Mouse (Mus musculus) CH12.LX (cell line): ENCODE results near the gene Slc25a19. TPM values are rescaled to one million over a fixed set of nuclear protein-coding genes. Genes with fewer than 3 reads are reported as not detected.

Source experiments
- DNase-seq: peaks from one replicate; pipeline ENCODE4 v3.0.0-alpha.2; 2013; ENCODE audit errors: extremely low read depth
- H3K27ac ChIP-seq: 2 replicates; pipeline ENCODE4 v1.5.1; 2012; ENCODE audit warnings: low read depth, mild to moderate bottlenecking, control low read depth, moderate library complexity; ENCODE audit not compliant: insufficient read depth
- H3K27me3 ChIP-seq: replicated peaks from 2 replicates; pipeline ENCODE3; 2012; ENCODE audit warnings: inconsistent platforms
- H3K36me3 ChIP-seq, 2 experiments: replicated peaks in 1 of 2; 2 replicates each; pipeline versions ENCODE3 to v1.6.1; 2012; ENCODE audit warnings: inconsistent platforms in 1 of 2, low read length in 1 of 2, mild to moderate bottlenecking in 1 of 2, mixed read lengths in 1 of 2, moderate library complexity in 1 of 2; ENCODE audit not compliant: control insufficient read depth in 1 of 2, insufficient read depth in 1 of 2
- H3K4me1 ChIP-seq, 2 experiments: 2 replicates each; pipeline ENCODE4 v1.6.1; 2012; ENCODE audit warnings: inconsistent platforms in 1 of 2, moderate library complexity in 1 of 2; ENCODE audit not compliant: insufficient read depth in 2 of 2, control insufficient read depth in 1 of 2
- H3K4me2 ChIP-seq: 2 replicates; pipeline ENCODE4 v1.6.1; 2012; ENCODE audit warnings: low read depth, mild to moderate bottlenecking, control low read depth; ENCODE audit not compliant: poor library complexity, insufficient read depth, severe bottlenecking
- H3K4me3 ChIP-seq, 3 experiments: fragments of 150-350 bp in 1 of 3; sonication (generic) in 1 of 3; replicated peaks in 1 of 3; 2 replicates each; pipeline versions ENCODE3 to v1.5.1; 2011 to 2012; ENCODE audit warnings: low read depth in 2 of 3, low read length in 2 of 3, mild to moderate bottlenecking in 2 of 3, moderate library complexity in 2 of 3, control low read depth in 1 of 3, improper control_type of control experiment in 1 of 3, inconsistent platforms in 1 of 3, mixed read lengths in 1 of 3; ENCODE audit not compliant: poor library complexity in 1 of 3
- H3K79me2 ChIP-seq: replicated peaks from 2 replicates; pipeline ENCODE4 v1.6.1; 2012; ENCODE audit warnings: mild to moderate bottlenecking, moderate library complexity; ENCODE audit not compliant: control insufficient read depth, poor library complexity, insufficient read depth, severe bottlenecking; ENCODE audit errors: extremely low read depth
- H3K9ac ChIP-seq: 2 replicates; pipeline ENCODE4 v1.6.1; 2012; ENCODE audit warnings: low read depth, mild to moderate bottlenecking, control low read depth, moderate library complexity; ENCODE audit not compliant: insufficient read depth
- H3K9me3 ChIP-seq: replicated peaks from 2 replicates; pipeline ENCODE3; 2012; ENCODE audit warnings: low read length, inconsistent platforms, mixed read lengths
- CHD1 ChIP-seq: IDR thresholded peaks from 2 replicates; pipeline ENCODE4 v1.6.1; 2012; ENCODE audit warnings: low read depth, low read length, improper control_type of control experiment, inconsistent platforms
- CHD2 ChIP-seq: IDR thresholded peaks from 2 replicates; pipeline ENCODE4 v1.6.1; 2011; ENCODE audit warnings: low read length, improper control_type of control experiment
- CTCF ChIP-seq, 2 experiments: IDR thresholded peaks in 1 of 2; conservative IDR thresholded peaks in 1 of 2; 2 replicates each; pipeline ENCODE4 v1.5.1; 2011 to 2012; ENCODE audit warnings: low read depth in 2 of 2, low read length in 2 of 2, improper control_type of control experiment in 1 of 2, inconsistent platforms in 1 of 2, mild to moderate bottlenecking in 1 of 2, moderate library complexity in 1 of 2
- ELF1 ChIP-seq: IDR thresholded peaks from 2 replicates; pipeline ENCODE4 v1.6.1; 2014; ENCODE audit warnings: low read depth, mild to moderate bottlenecking, inconsistent platforms, low read length, improper control_type of control experiment
- ETS1 ChIP-seq: conservative IDR thresholded peaks from 2 replicates; pipeline ENCODE4 v1.6.1; 2012; ENCODE audit warnings: low read depth, mild to moderate bottlenecking, inconsistent platforms, low read length, improper control_type of control experiment, moderate library complexity
- JUN ChIP-seq: IDR thresholded peaks from 2 replicates; pipeline ENCODE4 v1.6.1; 2011; ENCODE audit warnings: low read depth, mild to moderate bottlenecking, low read length, improper control_type of control experiment, moderate library complexity; ENCODE audit not compliant: insufficient read depth
- JUND ChIP-seq: conservative IDR thresholded peaks from 2 replicates; pipeline ENCODE4 v1.6.1; 2011; ENCODE audit warnings: low read depth, low read length, improper control_type of control experiment
- MAZ ChIP-seq: IDR thresholded peaks from 2 replicates; pipeline ENCODE4 v1.6.1; 2012; ENCODE audit warnings: low read depth, mild to moderate bottlenecking, inconsistent platforms, low read length, improper control_type of control experiment, moderate library complexity
- MYC ChIP-seq: IDR thresholded peaks from 2 replicates; pipeline ENCODE4 v1.6.1; 2011; ENCODE audit warnings: low read depth, mild to moderate bottlenecking, improper control_type of control experiment, low read length
- NRF1 ChIP-seq: IDR thresholded peaks from 2 replicates; pipeline ENCODE4 v1.6.1; 2014; ENCODE audit warnings: low read depth, mild to moderate bottlenecking, inconsistent platforms, low read length, improper control_type of control experiment, moderate library complexity
- POLR2A ChIP-seq: IDR thresholded peaks from 2 replicates; pipeline ENCODE4 v1.6.1; 2011; ENCODE audit warnings: low read depth, mild to moderate bottlenecking, improper control_type of control experiment, low read length
- UBTF ChIP-seq: IDR thresholded peaks from 2 replicates; pipeline ENCODE4 v1.6.1; 2012; ENCODE audit warnings: low read depth, mild to moderate bottlenecking, inconsistent platforms, low read length, improper control_type of control experiment, moderate library complexity
- USF1 ChIP-seq: IDR thresholded peaks from 2 replicates; pipeline ENCODE4 v1.6.1; 2014; ENCODE audit warnings: low read depth, mild to moderate bottlenecking, inconsistent platforms, low read length, improper control_type of control experiment
- USF2 ChIP-seq: conservative IDR thresholded peaks from 2 replicates; pipeline ENCODE4 v1.6.1; 2011; ENCODE audit warnings: low read depth, low read length, improper control_type of control experiment
- dilution Hi-C: fragments of 300-500 bp; cut with MboI; formaldehyde crosslinking; loops from 2 replicates; pipeline ENCODE4 v1.14.3; 2020; ENCODE audit warnings: low sequenced_read_pairs; ENCODE audit not compliant: extremely low pct_unique_long_range_greater_than_20kb, extremely low pct_ligation_motif_present
- in situ Hi-C: fragments of 300-500 bp; cut with MboI; formaldehyde crosslinking; loops from 3 replicates; pipeline ENCODE4 v1.14.3; 2019; ENCODE audit warnings: low sequenced_read_pairs, low pct_ligation_motif_present, low pct_unique_long_range_greater_than_20kb, mixed read lengths
- polyA plus RNA-seq: library from polyadenylated mRNA; unstranded; fragments of >175 nt; gene quantifications from 2 replicates; pipeline ENCODE4 v1.2.1, GENCODE M21; 2012; ENCODE audit warnings: low read depth; ENCODE audit not compliant: insufficient read length
- total RNA-seq, 2 experiments: library from RNA; depleted of rRNA; stranded (reverse); fragments of 300-350 nt in 1 of 2; fragments of >200 nt in 1 of 2; gene quantifications; 2 replicates each; pipeline ENCODE4 v1.2.3; 2012 to 2014

Gene Slc25a19
- total and polyA plus RNA-seq, 3 experiments, result 277 to 398 (median 278) TPM

DNA sequence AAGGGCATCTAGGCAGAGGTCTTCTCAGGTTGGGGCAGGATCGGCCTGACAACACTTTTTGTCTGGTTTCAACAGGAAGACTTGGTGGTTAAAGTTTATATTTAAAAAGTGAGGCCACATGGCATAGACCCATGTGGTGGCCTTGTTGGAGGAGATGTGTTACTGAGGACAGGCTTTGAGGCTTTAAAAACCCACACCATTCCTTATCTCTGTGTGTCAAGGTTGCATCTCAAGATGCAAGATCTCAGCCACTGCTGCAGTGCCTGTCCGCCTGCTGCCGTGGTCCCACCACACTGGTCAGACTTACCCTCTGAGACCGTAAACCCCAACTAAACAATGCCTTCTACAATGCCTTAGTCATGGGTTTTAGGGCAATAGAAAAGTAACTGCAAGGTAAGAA lies 29.8 kb downstream of the Slc25a19 start:
- H3K79me2 ChIP-seq, result peaks cover 76% of the 10 kb centered on the region
- H3K36me3 ChIP-seq, result peaks cover 48 to 80% of the 10 kb centered on the region in 2 experiments
- peaks cover 12 to 33% of the 10 kb centered on the region in 2 experiments for H3K4me1 ChIP-seq
- in situ Hi-C loops (no loop called here), dilution Hi-C loops (no loop called here)
- no peak overlapping the region for H3K4me2 ChIP-seq
- DNase-seq, result no peak
- H3K9ac ChIP-seq, result no peak overlapping the region
- no peak overlapping the region for H3K27ac ChIP-seq
- H3K9me3 ChIP-seq, result no peaks in the 10 kb centered on the region
- TF ChIP-seq JUND (no peak), NRF1 (no peak), USF1 (no peak), USF2 (no peak), MYC (no peak), MAZ (no peak), CHD1 (no peak)
- H3K4me3 ChIP-seq, result no peak overlapping the region
- no peaks in the 10 kb centered on the region for H3K27me3 ChIP-seq

DNA sequence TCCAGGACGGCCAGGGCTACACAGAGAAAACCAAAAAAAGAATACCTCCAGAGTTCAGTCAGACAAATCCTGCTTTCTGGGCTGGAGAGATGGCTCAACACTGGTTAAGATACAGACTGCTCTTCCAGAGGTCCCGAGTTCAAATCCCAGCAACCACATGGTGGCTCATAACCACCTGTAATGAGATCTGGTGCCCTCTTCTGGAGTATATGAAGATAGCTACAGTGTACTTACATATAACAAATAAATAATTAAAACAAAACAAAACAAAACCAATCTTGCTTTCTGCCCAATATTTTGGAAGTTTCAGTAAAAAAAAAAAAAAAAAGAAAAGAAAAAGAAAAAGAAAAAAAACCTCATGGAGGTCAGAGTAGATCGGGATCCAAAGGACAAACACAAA lies 32.9 kb downstream of the Slc25a19 start:
- no peak overlapping the region for H3K4me2 ChIP-seq
- peaks cover 0 to 25% of the 10 kb centered on the region in 2 experiments; a peak in 3 of 4 replicates for H3K4me1 ChIP-seq
- no peak overlapping the region for H3K27ac ChIP-seq
- DNase-seq, result no peak
- no peaks in the 10 kb centered on the region for H3K27me3 ChIP-seq
- peaks cover 45% of the 10 kb centered on the region for H3K79me2 ChIP-seq
- TF ChIP-seq CTCF (conservative IDR thresholded peaks at IDR 0.05 in 1 of 2, IDR thresholded peaks at IDR 0.05 in 1 of 2; ENCODE audit: low read depth in 2 of 2, low read length in 2 of 2) (peak in 1 of 2 experiments; percentile 33; a peak in 2 of 4 replicates), ELF1 (no peak)
- H3K36me3 ChIP-seq, result peaks cover 67 to 89% of the 10 kb centered on the region in 2 experiments
- in situ Hi-C loops (no loop called here), dilution Hi-C loops (no loop called here)
- no peak overlapping the region for H3K4me3 ChIP-seq
- no peaks in the 10 kb centered on the region for H3K9me3 ChIP-seq
- no peak overlapping the region for H3K9ac ChIP-seq

DNA sequence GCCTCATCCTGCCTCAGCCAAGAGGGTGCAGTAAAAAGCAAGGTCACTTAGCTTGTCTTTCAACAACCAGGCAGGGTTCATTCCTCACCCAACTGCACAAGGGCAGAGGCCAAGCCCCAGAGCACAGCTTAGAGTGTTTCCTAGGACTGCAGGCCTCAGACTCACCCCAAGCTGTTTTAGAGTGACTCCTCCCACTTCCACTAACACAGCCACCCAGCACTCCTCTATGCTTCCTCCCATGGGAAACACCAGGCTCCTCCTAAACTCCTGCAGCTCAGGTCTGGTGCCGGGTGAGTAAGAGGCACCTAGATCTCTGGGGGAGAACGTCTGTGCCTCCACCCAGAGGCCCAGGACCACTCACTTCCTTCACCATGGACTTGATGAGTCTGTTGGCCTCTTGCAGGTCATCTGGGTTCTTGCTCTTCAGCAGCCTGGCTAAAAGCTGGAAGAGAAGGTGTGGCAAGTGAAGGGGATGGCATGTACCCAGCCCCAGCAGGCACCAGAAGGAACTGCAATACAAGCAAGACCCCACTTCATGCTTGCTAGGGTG lies 37.5 kb downstream of the Slc25a19 start:
- Histone ChIP-seq H3K36me3 (peaks cover 88 to 93% of the 10 kb centered on the region in 2 experiments), H3K9me3 (no peaks in the 10 kb centered on the region), H3K9ac (no peak overlapping the region), H3K4me1 (peaks cover 0 to 17% of the 10 kb centered on the region in 2 experiments; a peak in 2 of 4 replicates)
- dilution Hi-C loops, result no loop called here
- TF ChIP-seq USF2, result no peak
- TF ChIP-seq POLR2A, result 0 out of 2 replicates have a peak, but pooled peaks have one; percentile 10
- no peak for TF ChIP-seq JUN
- no peak for TF ChIP-seq ETS1
- no peak for TF ChIP-seq CHD2
- no peak for TF ChIP-seq UBTF
- TF ChIP-seq, all 38 proteins: peak for 1
- in situ Hi-C loops, result no loop called here
- no peak for DNase-seq
- H3K79me2 ChIP-seq, result 0 out of 2 replicates have a peak, but pooled peaks cover 2% of the 10 kb centered on the region
- no peaks in the 10 kb centered on the region for H3K27me3 ChIP-seq
- no peak overlapping the region for H3K4me2 ChIP-seq
- H3K27ac ChIP-seq, result no peak overlapping the region
- H3K4me3 ChIP-seq, result no peak overlapping the region
